Mouse (Mus musculus) kidney, adult 2 months (tissue): ENCODE data around the gene Myo9b. TPM values are rescaled to one million over a fixed set of nuclear protein-coding genes. Genes with fewer than 3 reads are reported as not detected.
"Not testable (repeated sequence)": the region's sequence is repeated elsewhere in the genome, so short reads cannot be mapped to it uniquely, and the experiment has no call there.

Source experiments
- DNase-seq: peaks from one replicate; pipeline ENCODE4 v3.0.0; 2021
- H3K27ac ChIP-seq: fragments of 200-500 bp; 2 replicates; pipeline ENCODE4 v1.5.1; 2012; ENCODE audit warnings: low read depth, low read length, control low read depth, inconsistent platforms; ENCODE audit not compliant: insufficient read depth
- H3K27me3 ChIP-seq: fragments of 200-500 bp; replicated peaks from 2 replicates; pipeline ENCODE4 v1.6.1; 2012; ENCODE audit warnings: mild to moderate bottlenecking, moderate library complexity, low read length, inconsistent platforms; ENCODE audit not compliant: control insufficient read depth, insufficient read depth
- H3K36me3 ChIP-seq: fragments of 200-500 bp; 2 replicates; pipeline ENCODE4 v1.6.1; 2012; ENCODE audit warnings: mild to moderate bottlenecking, moderate library complexity, low read length, inconsistent platforms; ENCODE audit not compliant: control insufficient read depth, insufficient read depth
- H3K4me1 ChIP-seq: fragments of 200-500 bp; 2 replicates; pipeline ENCODE4 v1.6.1; 2011; ENCODE audit warnings: low read length; ENCODE audit not compliant: control insufficient read depth, insufficient read depth
- H3K4me3 ChIP-seq: fragments of 200-500 bp; 2 replicates; pipeline ENCODE4 v1.5.1; 2011; ENCODE audit warnings: mild to moderate bottlenecking, low read depth, low read length, control low read depth; ENCODE audit not compliant: insufficient read depth
- CTCF ChIP-seq: fragments of 200-500 bp; conservative IDR thresholded peaks from 2 replicates; pipeline ENCODE4 v1.5.1; 2011; ENCODE audit warnings: low read depth, mild to moderate bottlenecking, control low read depth, low read length, moderate library complexity, mixed read lengths; ENCODE audit not compliant: insufficient read depth, insufficient read length
- POLR2A ChIP-seq: fragments of 200-500 bp; IDR thresholded peaks from one replicate; pipeline ENCODE4 v1.6.1; 2011; ENCODE audit warnings: low read depth, low read length, control low read depth
- WGBS: fragments of 180-500 bp; shearing (Covaris S2); methylation state at CpG from one replicate; pipeline ENCODE4 v1.1.7; 2018; 5-methylcytosine and 5-hydroxymethylcytosine counted together
- polyA plus RNA-seq: library from polyadenylated mRNA; depleted of rRNA; stranded (reverse); fragments of >200 nt; gene quantifications from 2 replicates; pipeline ENCODE4 v1.2.3, GENCODE M21; 2012

The Myo9b gene
- polyA plus RNA-seq, 1 experiment = 12.0 TPM

GRCm38 (mm10) chr8:71324848-71325247 lies 52.3 kb downstream of the Myo9b start:
- Histone ChIP-seq H3K4me3 (no peak overlapping the region), H3K27me3 (no peaks in the 10 kb centered on the region), H3K4me1 (no peaks in the 10 kb centered on the region), H3K27ac (no peak overlapping the region), H3K36me3 (no peaks in the 10 kb centered on the region)
- WGBS = 86% methylated on average over 1 of the region's 1 CpGs
- DNase-seq = peak; percentile 45
- TF ChIP-seq CTCF (peak; percentile 82), POLR2A (no peak)

GRCm38 (mm10) chr8:71337834-71338233 lies 65.3 kb downstream of the Myo9b start:
- DNase-seq, H3K27me3 ChIP-seq, H3K36me3 ChIP-seq, H3K27ac ChIP-seq, H3K4me3 ChIP-seq, H3K4me1 ChIP-seq: not testable (repeated sequence)
- WGBS = 92% methylated on average over 6 of the region's 6 CpGs

GRCm38 (mm10) chr8:71340625-71341024 lies 68.1 kb downstream of the Myo9b start:
- H3K4me1 ChIP-seq = no peaks in the 10 kb centered on the region
- WGBS = 88% methylated on average over 5 of the region's 5 CpGs
- H3K4me3 ChIP-seq = no peak overlapping the region
- no peaks in the 10 kb centered on the region for H3K27me3 ChIP-seq
- H3K27ac ChIP-seq = no peak overlapping the region
- H3K36me3 ChIP-seq = no peaks in the 10 kb centered on the region
- DNase-seq = peak; percentile 47
- TF ChIP-seq POLR2A = no peak
- peak; percentile 66 for TF ChIP-seq CTCF

GRCm38 (mm10) chr8:71346581-71346980 lies 74.1 kb downstream of the Myo9b start:
- H3K27me3 ChIP-seq = no peaks in the 10 kb centered on the region
- H3K27ac ChIP-seq = no peak overlapping the region
- no peak overlapping the region for H3K4me3 ChIP-seq
- 79% methylated on average over 1 of the region's 1 CpGs for WGBS
- TF ChIP-seq CTCF = no peak
- TF ChIP-seq POLR2A = no peak
- no peaks in the 10 kb centered on the region for H3K4me1 ChIP-seq
- no peak for DNase-seq
- H3K36me3 ChIP-seq = no peaks in the 10 kb centered on the region

- H3K27ac ChIP-seq = no peak overlapping the region
- DNase-seq = no peak
- 74% methylated on average over 3 of the region's 3 CpGs for WGBS
- no peaks in the 10 kb centered on the region for H3K4me1 ChIP-seq
- no peaks in the 10 kb centered on the region for H3K27me3 ChIP-seq
- no peak for TF ChIP-seq POLR2A
- TF ChIP-seq CTCF = no peak
- no peak overlapping the region for H3K4me3 ChIP-seq
- H3K36me3 ChIP-seq = no peaks in the 10 kb centered on the region
Measured at GRCm38 (mm10) chr8:71351117-71351516, 78.6 kb downstream of the Myo9b start.

GRCm38 (mm10) chr8:71351520-71351919 lies 79.0 kb downstream of the Myo9b start:
- no peak for TF ChIP-seq CTCF
- TF ChIP-seq POLR2A = no peak
- DNase-seq = no peak
- no peaks in the 10 kb centered on the region for H3K36me3 ChIP-seq
- H3K4me1 ChIP-seq = no peaks in the 10 kb centered on the region
- no peak overlapping the region for H3K4me3 ChIP-seq
- no peak overlapping the region for H3K27ac ChIP-seq
- 95% methylated on average over 1 of the region's 1 CpGs for WGBS
- no peaks in the 10 kb centered on the region for H3K27me3 ChIP-seq

GRCm38 (mm10) chr8:71358026-71358425 lies 85.5 kb downstream of the Myo9b start:
- 86% methylated on average over 3 of the region's 3 CpGs for WGBS
- Histone ChIP-seq H3K27ac (no peak overlapping the region), H3K36me3 (no peaks in the 10 kb centered on the region), H3K4me1 (no peaks in the 10 kb centered on the region), H3K27me3 (no peaks in the 10 kb centered on the region), H3K4me3 (no peak overlapping the region)
- no peak for DNase-seq
- no peak for TF ChIP-seq POLR2A
- no peak for TF ChIP-seq CTCF

- peak within 1 kb of the TSS; percentile 76 for H3K4me3 ChIP-seq
- no peaks in the 10 kb centered on the region; the same call in 1 of the 2 replicates for H3K4me1 ChIP-seq
- H3K36me3 ChIP-seq = no peaks in the 10 kb centered on the region
- peak within 1 kb of the TSS; percentile 94 for H3K27ac ChIP-seq
- no peaks in the 10 kb centered on the region for H3K27me3 ChIP-seq
- under 1% methylated on average over 56 of the region's 56 CpGs for WGBS
- TF ChIP-seq CTCF (no peak), POLR2A (peak; percentile 65)
- DNase-seq = peak; percentile 97
Measured at GRCm38 (mm10) chr8:71366771-71367528, 94.4 kb downstream of the Myo9b start, which contains the start of gene Use1. Gene Use1 (plus strand): TSS chr8:71366848.
